Mouse (Mus musculus): ENCODE measurements at regions not wholly inside any gene's neighbourhood (a gene's known extent, or its start where the extent isn't known, plus 50 kb on each side); places are given as distances from the start of the nearest gene placed in this dataset.

GRCm38 (mm10) chr11:114544212-114544611, 124.1 kb upstream of the Rpl38 start:
- ATAC-seq (ENCODE audit: insufficient number of reproducible peaks, insufficient read depth, low FRiP score, low TSS enrichment) = no peak
- Histone ChIP-seq H3K4me1 (peaks cover 4% of the 10 kb centered on the region; the same call in 1 of the 2 replicates), H3K4me3 (no peak overlapping the region), H3K27ac (no peak overlapping the region), H3K9ac (no peak overlapping the region), H3K27me3 (no peaks in the 10 kb centered on the region), H3K36me3 (no peaks in the 10 kb centered on the region), H3K9me3 (0 out of 2 replicates have a peak, but pooled peaks cover 6% of the 10 kb centered on the region), H3K4me2 (replicated peaks) (no peak overlapping the region)
- 76% methylated on average over 3 of the region's 3 CpGs for WGBS

GRCm38 (mm10) chr11:114542167-114542566, 126.2 kb upstream of the Rpl38 start:
- WGBS = 55% methylated on average over 8 of the region's 8 CpGs

DNA sequence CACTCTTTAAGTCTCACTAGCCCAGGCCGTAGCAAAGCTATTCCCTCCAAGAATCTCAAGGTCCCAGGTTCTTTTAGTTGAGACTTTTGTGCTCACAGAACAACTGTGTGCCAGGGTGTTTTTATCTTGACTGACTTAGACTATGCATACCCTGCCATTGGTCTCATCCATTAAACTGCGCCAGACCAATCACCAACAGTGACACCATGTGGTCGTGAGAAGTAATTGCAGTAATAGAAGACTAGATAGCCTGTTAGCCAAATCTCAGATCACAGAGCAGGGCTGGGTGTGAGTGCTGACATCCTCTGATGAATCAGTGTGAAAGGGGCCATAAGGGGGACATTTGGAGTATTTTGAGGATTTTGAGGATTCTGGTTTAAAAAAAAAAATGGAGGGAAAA, 127.8 kb upstream of the Rpl38 start:
- Histone ChIP-seq H3K4me3 (no peak overlapping the region), H3K36me3 (no peaks in the 10 kb centered on the region), H3K27ac (no peak overlapping the region), H3K9me3 (0 out of 2 replicates have a peak, but pooled peaks cover 6% of the 10 kb centered on the region), H3K4me2 (replicated peaks) (no peak overlapping the region), H3K9ac (no peak overlapping the region), H3K27me3 (no peaks in the 10 kb centered on the region), H3K4me1 (peaks cover 13% of the 10 kb centered on the region; the same call in 1 of the 2 replicates)
- ATAC-seq (ENCODE audit: insufficient number of reproducible peaks, insufficient read depth, low FRiP score, low TSS enrichment) = no peak
- WGBS = 69% methylated on average over 3 of the region's 3 CpGs

More at GRCm38 (mm10) chr11:114542167-114542566, 126.2 kb upstream of the Rpl38 start:
- Histone ChIP-seq H3K9me3 (0 out of 2 replicates have a peak, but pooled peaks cover 6% of the 10 kb centered on the region), H3K4me3 (no peak overlapping the region), H3K27ac (no peak overlapping the region), H3K9ac (no peak overlapping the region), H3K4me1 (peaks cover 7% of the 10 kb centered on the region; the same call in 1 of the 2 replicates), H3K27me3 (no peaks in the 10 kb centered on the region), H3K36me3 (no peaks in the 10 kb centered on the region), H3K4me2 (replicated peaks) (0 out of 2 replicates have a peak overlapping the region, but pooled peaks have one; percentile 25)
- no peak for ATAC-seq (ENCODE audit: insufficient number of reproducible peaks, insufficient read depth, low FRiP score, low TSS enrichment)

DNA sequence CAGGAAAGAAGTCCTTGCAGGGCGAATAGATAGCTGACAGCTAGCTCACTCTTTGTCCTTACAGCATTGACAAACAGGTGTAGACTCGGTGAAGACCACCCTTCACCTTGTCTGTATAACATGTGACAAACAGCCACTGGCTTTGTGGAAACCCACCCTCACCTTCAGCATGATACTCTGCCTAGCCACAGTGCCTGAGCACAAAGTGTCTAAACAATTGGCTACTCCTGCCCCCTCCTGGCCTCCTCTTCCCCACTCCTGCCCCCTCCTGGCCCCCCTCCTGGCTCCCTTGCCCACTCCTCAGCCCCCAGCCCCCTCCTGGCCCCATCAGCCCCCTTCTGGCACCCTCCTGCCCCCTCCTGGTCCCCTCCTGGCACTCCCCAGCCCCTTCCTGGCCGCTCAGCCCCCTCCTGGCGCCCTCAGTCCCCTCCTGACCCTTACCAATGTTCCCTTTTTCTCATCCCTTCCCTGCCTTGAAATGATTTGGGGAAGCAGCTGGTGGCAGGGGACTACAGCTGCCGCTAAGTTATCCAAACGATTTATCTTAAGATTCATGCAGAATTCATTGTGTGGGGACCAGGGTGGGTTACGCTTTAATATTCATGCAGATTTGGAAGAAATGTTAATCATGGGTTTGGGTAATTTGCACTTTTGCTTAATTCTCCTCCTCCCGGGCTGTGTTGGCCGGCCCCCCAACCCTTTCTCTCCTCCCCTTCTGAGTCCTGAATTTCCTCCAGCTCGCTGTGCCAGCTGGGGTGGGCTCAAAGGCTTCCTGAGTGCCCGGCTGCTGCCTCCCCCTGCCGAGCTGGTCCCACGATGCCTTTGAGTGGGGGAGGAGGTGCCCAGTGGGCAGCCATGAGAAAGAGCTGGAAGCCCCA, 131.5 kb upstream of the Rpl38 start:
- 0 out of 2 replicates have a peak, but pooled peaks cover 1% of the 10 kb centered on the region for H3K27me3 ChIP-seq
- H3K4me3 ChIP-seq = no peak overlapping the region
- H3K9ac ChIP-seq = no peak overlapping the region
- no peak overlapping the region; the same call in 1 of the 2 replicates for H3K4me2 ChIP-seq (replicated peaks)
- ATAC-seq (ENCODE audit: insufficient number of reproducible peaks, insufficient read depth, low FRiP score, low TSS enrichment) = no peak
- WGBS = 15% methylated on average over 13 of the region's 13 CpGs
- H3K4me1 ChIP-seq = peaks cover 14% of the 10 kb centered on the region; the same call in 1 of the 2 replicates
- H3K36me3 ChIP-seq = no peaks in the 10 kb centered on the region
- H3K9me3 ChIP-seq = 0 out of 2 replicates have a peak, but pooled peaks cover 6% of the 10 kb centered on the region
- H3K27ac ChIP-seq = no peak overlapping the region

DNA sequence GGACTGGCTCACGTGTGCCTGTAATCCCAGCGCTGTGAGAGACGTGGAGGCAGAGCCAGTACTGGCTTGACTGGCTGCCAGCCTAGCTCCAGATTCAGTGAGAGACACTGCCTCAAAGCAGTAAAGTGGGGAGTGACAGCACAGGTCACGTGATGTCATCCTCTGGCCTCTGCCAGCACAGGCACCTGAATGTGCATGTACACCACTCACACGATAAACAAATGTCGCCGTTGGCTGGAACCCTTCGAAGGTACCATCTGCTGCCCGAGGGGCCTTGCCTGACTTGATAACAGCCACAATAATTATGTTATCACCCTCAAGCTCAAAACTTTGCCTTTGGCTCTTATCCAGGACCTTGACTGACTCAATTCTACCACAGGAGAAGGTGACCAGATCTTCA, 132.4 kb upstream of the Rpl38 start:
- Histone ChIP-seq H3K9me3 (0 out of 2 replicates have a peak, but pooled peaks cover 5% of the 10 kb centered on the region), H3K4me1 (peaks cover 14% of the 10 kb centered on the region; the same call in 1 of the 2 replicates), H3K9ac (no peak overlapping the region), H3K27me3 (0 out of 2 replicates have a peak, but pooled peaks cover 4% of the 10 kb centered on the region), H3K4me2 (replicated peaks) (no peak overlapping the region), H3K36me3 (no peaks in the 10 kb centered on the region), H3K4me3 (no peak overlapping the region), H3K27ac (no peak overlapping the region)
- ATAC-seq (ENCODE audit: insufficient number of reproducible peaks, insufficient read depth, low FRiP score, low TSS enrichment) = no peak
- WGBS = 93% methylated on average over 9 of the region's 9 CpGs

DNA sequence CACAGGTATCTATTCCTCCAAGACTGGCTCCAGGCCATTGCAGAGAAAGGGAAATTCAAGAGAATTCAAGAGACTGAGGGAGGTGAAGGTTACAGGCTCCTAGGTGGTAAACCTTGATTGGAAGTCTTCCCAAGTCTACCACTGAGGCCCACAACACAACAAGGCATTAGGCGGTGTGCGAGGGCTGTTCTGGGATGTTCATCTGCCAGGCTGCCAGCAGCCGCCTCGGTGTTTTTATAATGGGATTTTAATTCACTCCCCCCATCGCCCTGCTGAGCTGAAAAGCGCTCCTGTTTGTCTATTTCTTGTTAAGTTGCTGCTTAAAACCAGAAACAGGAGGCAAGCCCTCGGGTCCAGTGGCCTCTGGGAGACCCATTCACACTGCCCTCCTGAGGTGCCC, 133.9 kb upstream of the Rpl38 start:
- no peaks in the 10 kb centered on the region for H3K36me3 ChIP-seq
- no peak for ATAC-seq (ENCODE audit: insufficient number of reproducible peaks, insufficient read depth, low FRiP score, low TSS enrichment)
- H3K27me3 ChIP-seq = 0 out of 2 replicates have a peak, but pooled peaks cover 4% of the 10 kb centered on the region
- 69% methylated on average over 7 of the region's 7 CpGs for WGBS
- no peak overlapping the region for H3K9ac ChIP-seq
- peaks cover 14% of the 10 kb centered on the region; the same call in 1 of the 2 replicates for H3K4me1 ChIP-seq
- H3K4me3 ChIP-seq = no peak overlapping the region
- no peaks in the 10 kb centered on the region for H3K9me3 ChIP-seq
- H3K27ac ChIP-seq = no peak overlapping the region
- H3K4me2 ChIP-seq (replicated peaks) = no peak overlapping the region

- 0 out of 2 replicates have a peak, but pooled peaks cover 8% of the 10 kb centered on the region for H3K4me1 ChIP-seq
- ATAC-seq (ENCODE audit: insufficient number of reproducible peaks, insufficient read depth, low FRiP score, low TSS enrichment) = no peak
- 57% methylated on average over 4 of the region's 4 CpGs for WGBS
- H3K4me3 ChIP-seq = no peak overlapping the region
- H3K9ac ChIP-seq = no peak overlapping the region
- no peaks in the 10 kb centered on the region for H3K9me3 ChIP-seq
- H3K27ac ChIP-seq = no peak overlapping the region
- H3K4me2 ChIP-seq (replicated peaks) = no peak overlapping the region
- 0 out of 2 replicates have a peak, but pooled peaks cover 4% of the 10 kb centered on the region for H3K27me3 ChIP-seq
- H3K36me3 ChIP-seq = no peaks in the 10 kb centered on the region
Observed at GRCm38 (mm10) chr11:114531241-114531765, 137.0 kb upstream of the Rpl38 start.

DNA sequence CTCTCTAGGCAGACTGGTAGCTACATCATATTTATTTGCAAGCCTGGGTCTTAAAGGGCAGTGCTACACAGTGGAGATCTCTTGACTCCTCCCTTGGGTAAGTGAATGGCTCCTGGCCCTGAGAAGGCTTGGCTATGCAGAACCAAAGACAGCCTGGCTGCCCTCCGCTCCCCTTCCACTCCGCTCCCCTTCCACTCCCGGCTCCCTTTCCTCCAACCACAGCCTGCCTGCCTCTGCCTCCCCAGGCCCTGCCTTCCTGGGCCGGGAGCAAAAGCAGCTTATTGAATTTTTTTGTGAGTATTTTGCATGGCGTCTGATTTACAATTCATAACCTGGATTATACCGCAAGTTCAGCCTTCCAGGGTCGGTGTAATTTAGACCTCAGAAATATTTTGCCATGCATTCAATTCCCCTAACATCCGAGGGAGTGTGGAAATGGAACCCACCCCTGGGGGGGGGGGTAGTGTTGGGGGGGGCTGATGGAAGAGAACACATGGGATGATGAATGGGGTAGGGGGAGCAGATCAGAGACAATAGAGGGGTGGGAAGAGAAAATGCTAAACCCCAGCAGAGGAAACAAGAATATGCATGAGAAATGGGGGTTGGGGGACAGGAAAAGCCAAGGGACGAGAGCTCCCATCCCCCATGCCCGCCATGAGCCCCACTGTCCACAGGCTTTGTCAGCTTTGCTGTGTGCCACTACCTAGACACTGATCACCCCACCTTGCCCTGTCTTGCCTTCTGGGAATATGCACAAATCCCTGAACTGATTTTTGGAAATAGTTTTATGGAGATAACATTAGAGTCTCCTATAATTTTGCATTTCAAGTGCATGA, 139.2 kb upstream of the Rpl38 start:
- no peak overlapping the region for H3K27ac ChIP-seq

DNA sequence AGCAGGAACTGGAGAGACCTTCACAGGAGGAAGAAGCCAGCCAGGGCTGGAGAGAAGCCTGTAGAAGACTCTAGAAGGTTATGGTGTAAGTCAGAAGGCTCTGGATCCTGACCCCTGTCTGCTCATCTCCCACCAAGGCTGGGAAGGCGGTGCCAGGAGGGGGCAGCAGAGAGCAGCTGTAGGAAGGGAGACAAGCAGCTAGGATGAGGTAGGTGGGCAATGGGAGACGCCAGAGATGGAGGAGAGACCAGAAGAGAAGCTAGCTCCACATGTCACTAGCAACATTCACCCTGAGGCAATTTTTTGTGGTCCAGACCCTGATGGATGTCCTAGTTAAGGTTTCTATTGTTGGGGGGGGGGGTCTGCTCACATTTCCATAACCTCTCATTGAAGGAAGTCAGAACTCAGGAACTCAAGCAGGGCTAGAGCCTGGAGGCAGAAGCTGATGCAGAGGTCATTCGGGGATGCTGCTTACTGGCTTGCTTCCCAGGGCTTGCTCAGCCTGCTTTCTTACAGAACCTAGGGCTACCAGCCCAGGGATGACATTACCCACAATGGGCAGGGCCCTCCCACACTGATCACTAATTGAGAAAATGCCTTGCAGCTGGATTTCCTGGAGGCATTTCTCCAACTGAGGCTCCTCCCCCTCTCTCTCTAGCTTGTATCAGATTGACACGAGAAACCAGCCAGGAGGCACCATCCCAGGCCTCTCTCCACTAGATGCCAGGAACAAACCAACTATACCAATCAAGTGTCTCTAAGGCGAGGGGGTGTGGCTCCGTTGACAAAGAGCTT, 144.7 kb upstream of the Rpl38 start:
- no peaks in the 10 kb centered on the region for H3K9me3 ChIP-seq
- no peaks in the 10 kb centered on the region for H3K27me3 ChIP-seq
- H3K4me1 ChIP-seq = 0 out of 2 replicates have a peak, but pooled peaks cover 4% of the 10 kb centered on the region
- no peak overlapping the region for H3K4me3 ChIP-seq
- no peak overlapping the region for H3K27ac ChIP-seq
- no peaks in the 10 kb centered on the region for H3K36me3 ChIP-seq
- no peak overlapping the region for H3K9ac ChIP-seq
- no peak overlapping the region for H3K4me2 ChIP-seq (replicated peaks)
- no peak for ATAC-seq (ENCODE audit: insufficient number of reproducible peaks, insufficient read depth, low FRiP score, low TSS enrichment)
- WGBS = 34% methylated on average over 6 of the region's 6 CpGs

More for the DNA sequence above, 139.2 kb upstream of the Rpl38 start:
- H3K4me3 ChIP-seq = no peak overlapping the region
- no peaks in the 10 kb centered on the region for H3K36me3 ChIP-seq
- no peak overlapping the region for H3K4me2 ChIP-seq (replicated peaks)
- 0 out of 2 replicates have a peak, but pooled peaks cover 3% of the 10 kb centered on the region for H3K4me1 ChIP-seq
- H3K9me3 ChIP-seq = no peaks in the 10 kb centered on the region
- ATAC-seq (ENCODE audit: insufficient number of reproducible peaks, insufficient read depth, low FRiP score, low TSS enrichment) = no peak
- WGBS = 47% methylated on average over 10 of the region's 10 CpGs
- H3K9ac ChIP-seq = no peak overlapping the region
- H3K27me3 ChIP-seq = 0 out of 2 replicates have a peak, but pooled peaks cover 4% of the 10 kb centered on the region

GRCm38 (mm10) chr11:114515278-114515677, 153.0 kb upstream of the Rpl38 start:
- H3K4me3 ChIP-seq = no peak overlapping the region
- no peak overlapping the region for H3K9ac ChIP-seq
- H3K36me3 ChIP-seq = no peaks in the 10 kb centered on the region
- H3K27ac ChIP-seq = no peak overlapping the region
- no peak for ATAC-seq (ENCODE audit: insufficient number of reproducible peaks, insufficient read depth, low FRiP score, low TSS enrichment)
- 0 out of 2 replicates have a peak, but pooled peaks cover 8% of the 10 kb centered on the region for H3K27me3 ChIP-seq
- H3K4me1 ChIP-seq = peaks cover 9% of the 10 kb centered on the region
- no peaks in the 10 kb centered on the region for H3K9me3 ChIP-seq
- H3K4me2 ChIP-seq (replicated peaks) = no peak overlapping the region
- WGBS = 41% methylated on average over 4 of the region's 4 CpGs

All from embryonic facial prominence, embryonic 12.5 days (tissue).